Mouse (Mus musculus) C2C12 (cell line): ENCODE measurements around the gene Mycbpap. TPM values are rescaled to one million over a fixed set of nuclear protein-coding genes. Genes with fewer than 3 reads are reported as not detected.

Experiments
- H3K27me3 ChIP-seq: one replicate; pipeline ENCODE4 v1.6.1; 2011; ENCODE audit not compliant: control insufficient read depth, insufficient read depth, insufficient read length
- H3K36me3 ChIP-seq: one replicate; pipeline ENCODE4 v1.6.1; 2011; ENCODE audit not compliant: control insufficient read depth, insufficient read depth
- H3K4me3 ChIP-seq: one replicate; pipeline ENCODE4 v1.5.1; 2011; ENCODE audit warnings: mild to moderate bottlenecking, control low read depth; ENCODE audit not compliant: poor library complexity, insufficient read depth, severe bottlenecking
- H3K79me2 ChIP-seq: one replicate; pipeline ENCODE4 v1.6.1; 2011; ENCODE audit not compliant: control insufficient read depth, insufficient read depth
- H3K79me3 ChIP-seq: one replicate; pipeline ENCODE4 v1.6.1; 2011; ENCODE audit warnings: low read depth, control low read depth
- H3ac ChIP-seq: one replicate; pipeline ENCODE3; 2011; ENCODE audit warnings: low read depth; ENCODE audit not compliant: control insufficient read depth, insufficient read length
- CEBPB ChIP-seq: IDR thresholded peaks from one replicate; pipeline ENCODE4 v1.6.1; 2011; ENCODE audit warnings: low read depth, mild to moderate bottlenecking, control low read depth, moderate library complexity
- CTCF ChIP-seq: IDR thresholded peaks from one replicate; pipeline ENCODE4 v1.5.1; 2011; ENCODE audit not compliant: control insufficient read depth, insufficient read depth, insufficient read length
- FOSL1 ChIP-seq: IDR thresholded peaks from one replicate; pipeline ENCODE4 v1.8.0; 2011; ENCODE audit warnings: mild to moderate bottlenecking, low read length; ENCODE audit not compliant: poor library complexity, insufficient read depth, severe bottlenecking
- MAX ChIP-seq: IDR thresholded peaks from one replicate; pipeline ENCODE4 v1.6.1; 2011; ENCODE audit warnings: mild to moderate bottlenecking, control low read depth
- MYOD1 ChIP-seq: IDR thresholded peaks from one replicate; pipeline ENCODE4 v1.6.1; 2011; ENCODE audit warnings: low read depth; ENCODE audit not compliant: control insufficient read depth, insufficient read length
- MYOG ChIP-seq: IDR thresholded peaks from one replicate; pipeline ENCODE4 v1.6.1; 2011; ENCODE audit not compliant: control insufficient read depth, insufficient read length; ENCODE audit errors: extremely low read depth
- USF1 ChIP-seq: IDR thresholded peaks from one replicate; pipeline ENCODE4 v1.6.1; 2011; ENCODE audit warnings: low read depth, mild to moderate bottlenecking, control low read depth, moderate library complexity
- polyA plus RNA-seq: library from polyadenylated mRNA; unstranded; fragments of >200 nt; fragmentation: generic; extraction: Trizol; gene quantifications from one replicate; pipeline ENCODE4 v1.2.1, GENCODE M21; 2012; ENCODE audit warnings: missing spikeins

Mycbpap gene
- polyA plus RNA-seq, 1 experiment, result not detected

GRCm38 (mm10) chr11:94473707-94474543 lies 47.6 kb downstream of the Mycbpap start, which contains the start of gene Cacna1g:
TSS of gene Cacna1g (minus strand) at chr11:94474198.
- H3K4me3 ChIP-seq, result peak within 1 kb of the TSS; percentile 14
- TF ChIP-seq MAX (no peak), MYOG (no peak), USF1 (no peak), MYOD1 (peak; percentile 10), CTCF (no peak), FOSL1 (no peak), CEBPB (no peak)
- no peaks in the 10 kb centered on the region for H3K79me2 ChIP-seq
- H3K79me3 ChIP-seq, result no peaks in the 10 kb centered on the region
- H3ac ChIP-seq, result peak within 1 kb of the TSS; percentile 44
- peaks cover 56% of the 10 kb centered on the region for H3K27me3 ChIP-seq
- no peaks in the 10 kb centered on the region for H3K36me3 ChIP-seq

DNA sequence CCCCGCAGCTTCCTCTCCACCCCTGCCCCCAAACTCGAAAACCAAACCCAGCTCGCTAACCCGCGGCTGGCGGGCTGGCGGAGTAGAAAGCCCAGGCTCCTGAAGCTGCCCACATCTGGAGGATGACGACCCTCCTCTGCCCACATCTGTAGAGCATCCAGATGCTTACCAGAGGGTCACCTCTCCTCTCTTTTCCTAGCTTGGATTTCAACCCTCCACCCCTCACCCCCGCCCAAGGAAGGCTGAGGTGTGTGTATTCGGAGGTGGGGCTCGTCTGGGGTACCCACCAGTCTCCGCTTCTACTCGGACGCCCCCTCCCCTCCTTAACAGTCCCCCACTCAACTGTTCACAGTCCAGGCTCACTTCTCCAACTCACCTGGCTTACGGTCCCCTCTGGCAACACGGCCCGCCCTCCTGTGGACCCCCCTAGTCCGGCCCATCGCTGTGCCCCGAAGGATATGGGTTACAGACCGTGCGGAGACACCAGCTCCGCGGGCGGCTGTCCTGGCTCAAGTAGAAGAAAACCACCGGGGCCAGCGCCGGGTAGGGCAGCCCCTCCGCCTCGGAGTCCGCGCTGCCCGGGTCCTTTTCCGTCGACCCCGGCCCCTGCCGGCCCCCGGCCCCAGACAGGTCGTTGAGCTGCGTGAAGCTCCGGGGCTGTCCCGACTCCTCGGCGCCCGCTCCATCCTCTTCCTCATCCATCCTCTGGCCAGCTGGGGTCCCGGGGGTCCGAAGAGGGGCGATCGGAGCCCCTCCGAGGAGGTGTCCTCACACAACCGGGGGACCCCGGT lies 48.4 kb downstream of the Mycbpap start:
- Histone ChIP-seq H3K4me3 (no peak overlapping the region), H3ac (peak overlapping the region; percentile 19), H3K79me3 (no peaks in the 10 kb centered on the region), H3K36me3 (no peaks in the 10 kb centered on the region), H3K27me3 (peaks cover 48% of the 10 kb centered on the region), H3K79me2 (no peaks in the 10 kb centered on the region)
- TF ChIP-seq MYOD1 (no peak), CTCF (no peak), USF1 (no peak), CEBPB (no peak), MAX (no peak), MYOG (no peak), FOSL1 (no peak)

- Histone ChIP-seq H3K36me3 (no peaks in the 10 kb centered on the region), H3K79me2 (no peaks in the 10 kb centered on the region), H3K79me3 (no peaks in the 10 kb centered on the region), H3K27me3 (peaks cover 42% of the 10 kb centered on the region), H3K4me3 (no peak overlapping the region), H3ac (no peak overlapping the region)
- TF ChIP-seq CTCF (no peak), MYOD1 (no peak), MAX (no peak), MYOG (no peak), USF1 (no peak), FOSL1 (no peak), CEBPB (no peak)
These were observed 49.0 kb downstream of the Mycbpap start for GRCm38 (mm10) chr11:94472585-94472915.

DNA sequence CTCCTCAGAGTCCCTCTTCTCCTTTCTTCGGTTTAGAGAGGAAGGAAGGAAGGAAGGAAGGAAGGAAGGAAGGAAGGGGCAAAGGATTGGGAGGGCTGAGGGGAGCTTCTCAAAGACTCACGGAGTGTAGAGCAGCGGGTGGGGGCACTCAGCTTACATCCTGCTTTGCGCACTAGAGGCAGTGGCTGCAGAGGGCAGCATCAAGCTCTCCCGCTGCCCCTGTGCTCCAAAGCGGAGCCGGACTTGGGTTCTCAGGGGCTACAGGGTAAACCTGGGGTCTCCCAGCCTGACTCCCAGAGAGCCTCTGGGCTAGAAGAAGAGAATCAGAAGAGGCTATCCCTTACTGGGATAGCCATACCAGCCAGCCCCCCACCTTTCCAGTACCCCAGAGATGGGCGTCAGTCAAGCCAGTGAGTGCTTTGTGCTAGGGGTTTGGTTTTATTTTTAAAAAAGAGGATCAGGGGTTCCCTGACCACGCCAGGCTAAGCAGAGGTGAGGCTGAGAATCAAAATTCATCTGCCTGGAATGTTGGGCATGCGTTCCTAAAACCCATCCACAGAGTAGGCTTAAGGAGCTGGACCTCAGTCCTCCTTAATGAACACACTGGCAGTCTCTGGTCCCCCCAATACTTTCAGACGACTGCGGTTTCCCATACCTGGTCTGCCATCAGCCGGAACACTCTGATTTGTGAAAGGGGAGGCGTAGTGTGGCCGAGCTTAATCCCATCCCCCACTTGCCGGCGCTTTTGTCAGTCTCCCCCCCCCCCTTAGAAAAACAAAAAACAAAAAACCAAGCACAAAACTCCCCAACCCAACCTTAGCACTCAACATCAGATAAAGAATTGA lies 49.6 kb downstream of the Mycbpap start:
- H3K79me3 ChIP-seq, result no peaks in the 10 kb centered on the region
- peaks cover 36% of the 10 kb centered on the region for H3K27me3 ChIP-seq
- no peak overlapping the region for H3K4me3 ChIP-seq
- no peaks in the 10 kb centered on the region for H3K79me2 ChIP-seq
- no peaks in the 10 kb centered on the region for H3K36me3 ChIP-seq
- TF ChIP-seq MYOG, result no peak
- TF ChIP-seq USF1, result no peak
- TF ChIP-seq MYOD1, result no peak
- no peak for TF ChIP-seq CEBPB
- no peak for TF ChIP-seq CTCF
- TF ChIP-seq MAX, result no peak
- TF ChIP-seq FOSL1, result no peak
- no peak overlapping the region for H3ac ChIP-seq

DNA sequence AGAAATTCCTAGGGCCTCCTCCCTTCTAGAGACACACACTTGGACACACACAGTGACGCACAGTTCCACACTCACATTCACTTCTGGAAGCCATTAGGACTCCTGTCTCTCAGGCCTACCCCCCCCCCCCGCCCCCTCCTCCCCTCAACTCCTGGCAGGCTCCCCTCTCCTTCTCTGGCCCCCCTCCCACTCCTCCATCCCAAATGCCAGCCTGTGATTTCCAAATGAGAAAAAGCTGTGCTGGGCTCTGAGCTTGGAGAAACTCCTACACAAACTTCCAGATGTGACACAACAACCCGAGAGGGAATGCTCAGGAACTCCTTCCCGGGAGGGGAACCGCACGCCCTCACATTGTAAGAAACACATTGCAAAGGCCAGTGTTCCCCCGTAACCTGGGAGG lies 51.2 kb downstream of the Mycbpap start:
- H3K79me3 ChIP-seq, result no peaks in the 10 kb centered on the region
- no peaks in the 10 kb centered on the region for H3K36me3 ChIP-seq
- H3K79me2 ChIP-seq, result no peaks in the 10 kb centered on the region
- TF ChIP-seq MAX (no peak), MYOD1 (no peak), USF1 (no peak), CEBPB (no peak), CTCF (no peak), FOSL1 (no peak), MYOG (no peak)
- H3K27me3 ChIP-seq, result peaks cover 26% of the 10 kb centered on the region
- no peak overlapping the region for H3K4me3 ChIP-seq
- H3ac ChIP-seq, result no peak overlapping the region
